Mouse (Mus musculus) frontal cortex, adult (tissue): ENCODE results near the gene Car5a.

Experiments
- ATAC-seq: cut with Nextera tagmentation; 2 replicates; pipeline ENCODE4 v1.9.2; 2017; ENCODE audit warnings: mild to moderate bottlenecking, moderate library complexity, mixed read lengths; ENCODE audit not compliant: low TSS enrichment

Car5a gene

DNA sequence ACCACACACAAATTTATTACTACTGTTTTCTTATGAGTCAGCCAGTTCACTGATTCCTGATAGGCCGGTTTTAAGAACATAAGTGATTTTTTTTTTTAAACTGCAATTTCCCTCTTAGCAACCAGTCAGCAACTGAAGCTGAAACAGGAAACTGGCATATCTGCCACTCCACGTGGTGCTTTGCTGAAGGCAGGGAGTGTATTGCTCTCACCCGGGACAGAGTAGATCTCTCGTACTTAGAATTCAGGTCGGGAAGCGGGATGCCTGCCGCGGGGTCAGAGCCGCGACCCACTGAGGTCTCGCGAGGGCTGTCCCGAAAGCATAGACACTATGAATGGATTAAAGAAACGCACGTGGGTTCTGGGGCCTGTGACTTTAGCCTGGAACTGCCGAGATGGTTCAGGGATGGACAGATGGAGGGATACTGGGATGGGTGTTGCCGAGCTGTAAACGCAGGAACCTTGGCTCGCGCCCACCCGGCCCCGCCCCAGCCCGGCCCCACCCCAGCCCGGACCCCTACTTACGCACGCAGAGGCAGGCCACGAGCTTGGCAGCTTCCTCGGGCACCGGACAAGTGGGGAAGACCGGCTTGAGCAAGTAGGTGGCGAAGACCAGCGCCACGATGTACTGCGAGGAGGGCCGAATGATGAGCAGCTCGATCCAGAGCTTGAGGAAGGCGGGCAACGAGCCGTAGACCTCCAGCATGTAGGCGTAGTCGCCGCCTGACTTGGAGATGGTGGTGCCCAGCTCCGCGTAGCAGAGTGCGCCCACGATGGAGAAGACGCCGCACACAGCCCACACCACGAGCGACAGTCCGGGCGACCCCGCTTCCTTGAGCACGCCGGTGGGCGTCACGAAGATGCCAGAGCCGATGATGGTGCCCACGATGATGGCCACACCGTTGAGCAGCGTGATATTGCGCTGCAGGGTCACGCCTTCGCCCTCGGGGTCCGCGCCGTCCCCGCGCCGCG, 37.9 kb downstream of the Car5a start:
- ATAC-seq, result peak; percentile 50

DNA sequence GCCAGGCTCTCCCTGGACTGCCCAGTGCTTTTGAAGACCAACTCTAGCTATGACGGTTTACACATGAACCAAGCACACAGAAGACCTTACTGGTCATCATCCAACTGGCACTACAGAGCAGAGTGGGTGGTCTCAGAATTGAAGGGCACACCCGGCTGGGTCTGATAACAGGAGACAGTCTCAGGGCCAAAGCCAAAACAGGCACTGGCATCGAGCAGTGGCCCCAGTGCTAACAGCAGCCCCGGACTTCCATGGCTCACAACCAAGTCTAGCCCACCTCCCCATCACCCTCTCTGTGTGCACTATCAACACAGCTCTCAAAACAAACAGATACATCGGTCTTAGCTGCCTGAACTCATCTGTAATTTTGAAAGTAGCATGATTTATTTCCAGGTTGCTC, 38.8 kb downstream of the Car5a start:
- ATAC-seq, result no peak

DNA sequence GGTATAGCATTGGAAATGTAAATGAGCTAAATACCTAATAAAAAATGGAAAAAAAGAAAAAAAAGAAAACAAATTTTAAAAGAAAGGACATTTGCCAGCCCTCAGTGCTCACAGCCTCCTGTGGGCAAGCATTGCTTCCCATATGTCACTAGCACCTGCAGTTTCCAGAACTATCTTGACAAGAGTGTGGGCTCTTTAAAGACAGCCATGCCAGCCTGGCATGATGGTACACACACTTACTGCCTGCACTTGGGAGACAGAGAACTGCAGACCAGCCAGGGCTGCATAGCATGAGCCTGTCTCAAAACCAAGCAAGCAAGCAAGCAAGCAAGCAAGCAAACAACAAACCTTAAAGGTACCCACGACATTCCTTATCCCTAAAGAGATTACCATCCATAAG, 39.3 kb downstream of the Car5a start:
- no peak for ATAC-seq

DNA sequence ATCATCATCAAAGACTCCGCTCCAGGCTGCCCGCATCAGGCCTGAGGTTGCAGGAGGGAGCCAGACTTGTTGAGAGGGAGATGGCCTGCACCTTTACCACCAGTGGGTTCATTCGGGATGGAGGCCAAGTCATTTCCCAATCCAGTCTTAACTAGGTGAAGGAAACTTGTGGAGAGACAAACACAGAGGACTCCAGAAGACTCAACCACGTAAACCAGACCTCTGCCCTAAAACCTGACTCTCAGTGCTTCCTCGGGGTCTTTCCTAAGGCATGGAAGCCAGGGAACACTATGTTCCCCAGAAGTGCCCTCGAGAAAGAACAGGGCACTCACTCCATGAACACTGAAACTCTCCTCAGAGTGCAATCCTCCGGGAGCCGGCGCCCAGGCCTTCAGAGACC, 39.7 kb downstream of the Car5a start:
- no peak for ATAC-seq

DNA sequence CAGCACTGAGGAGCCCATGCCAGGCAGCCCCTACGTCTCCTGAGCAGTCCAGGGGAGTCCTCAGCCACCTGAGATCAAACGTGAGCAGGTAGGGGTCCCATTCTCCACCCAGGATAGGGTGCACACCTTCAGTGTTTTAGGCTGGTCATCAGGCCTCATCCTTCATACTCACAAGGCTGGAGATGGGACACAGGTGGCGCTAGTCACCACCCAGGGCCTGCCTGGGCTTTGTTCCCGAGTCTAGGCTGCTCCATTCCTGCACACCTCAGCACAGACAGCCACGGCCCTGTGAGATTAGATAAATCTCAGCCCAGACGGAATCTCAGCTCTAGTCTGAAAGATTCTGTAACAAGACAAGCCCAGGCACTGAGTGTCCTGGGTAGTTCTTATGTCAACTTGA, 40.7 kb downstream of the Car5a start:
- ATAC-seq, result no peak

DNA sequence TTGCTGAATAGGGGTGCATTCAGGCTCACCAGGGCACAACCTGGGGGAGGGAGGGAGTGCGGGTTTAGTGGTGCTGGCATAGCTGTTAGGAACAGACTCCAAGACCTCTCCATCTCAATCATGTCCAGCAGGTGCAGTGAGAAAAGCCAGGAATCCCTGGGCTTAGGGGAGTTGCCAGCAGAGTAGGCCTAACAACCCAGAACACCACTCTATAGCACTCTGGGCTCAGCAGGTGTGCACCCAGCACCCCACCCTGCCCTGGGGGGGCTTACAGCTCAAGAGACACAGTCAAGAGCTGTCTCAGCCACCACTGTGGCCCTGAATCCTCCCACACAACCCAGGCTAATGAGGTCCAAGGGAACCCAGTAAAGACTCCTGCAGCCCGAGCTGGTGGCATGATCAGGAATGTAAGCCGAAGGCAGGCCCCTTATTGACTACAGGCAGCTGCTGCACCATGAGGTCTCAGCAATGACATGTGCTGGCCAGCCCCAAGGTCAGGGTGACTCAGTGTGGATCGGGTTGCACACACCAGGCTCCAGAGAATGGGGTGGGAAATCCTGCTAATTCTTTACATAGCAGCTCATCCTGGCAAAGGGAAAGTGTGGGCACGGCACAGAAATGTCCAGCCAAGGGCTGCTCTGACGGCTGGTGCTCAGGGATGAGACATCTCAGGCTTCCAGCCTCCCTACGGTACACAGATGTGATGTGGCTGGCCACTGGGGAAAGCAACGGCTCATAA, 43.0 kb downstream of the Car5a start:
- peak; percentile 32 for ATAC-seq

GRCm38 (mm10) chr8:121899180-121900044, 45.3 kb downstream of the Car5a start:
- no peak for ATAC-seq

- peak; percentile 87 for ATAC-seq
These were observed 46.2 kb downstream of the Car5a start for GRCm38 (mm10) chr8:121898401-121898931.

- ATAC-seq, result peak; percentile 83
These were observed 46.8 kb downstream of the Car5a start for GRCm38 (mm10) chr8:121897871-121898381.

DNA sequence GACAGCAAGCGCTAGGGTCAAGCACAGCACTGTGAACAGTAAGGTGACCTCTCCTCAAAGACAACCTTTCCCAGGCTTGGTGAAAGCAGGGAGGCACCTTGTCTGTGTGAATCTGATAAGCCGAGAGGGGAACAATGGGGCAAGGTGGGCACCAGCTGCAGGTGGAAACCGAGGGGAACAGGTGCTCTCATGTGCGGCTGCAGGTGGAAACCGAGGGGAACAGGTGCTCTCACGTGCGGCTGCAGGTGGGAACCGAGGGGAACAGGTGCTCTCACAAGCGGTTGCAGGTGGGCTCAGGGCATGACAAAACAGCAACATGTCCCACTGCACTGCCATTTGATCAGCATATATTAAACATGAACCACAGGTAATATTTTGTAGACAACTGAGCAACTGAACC, 47.5 kb downstream of the Car5a start:
- no peak for ATAC-seq

DNA sequence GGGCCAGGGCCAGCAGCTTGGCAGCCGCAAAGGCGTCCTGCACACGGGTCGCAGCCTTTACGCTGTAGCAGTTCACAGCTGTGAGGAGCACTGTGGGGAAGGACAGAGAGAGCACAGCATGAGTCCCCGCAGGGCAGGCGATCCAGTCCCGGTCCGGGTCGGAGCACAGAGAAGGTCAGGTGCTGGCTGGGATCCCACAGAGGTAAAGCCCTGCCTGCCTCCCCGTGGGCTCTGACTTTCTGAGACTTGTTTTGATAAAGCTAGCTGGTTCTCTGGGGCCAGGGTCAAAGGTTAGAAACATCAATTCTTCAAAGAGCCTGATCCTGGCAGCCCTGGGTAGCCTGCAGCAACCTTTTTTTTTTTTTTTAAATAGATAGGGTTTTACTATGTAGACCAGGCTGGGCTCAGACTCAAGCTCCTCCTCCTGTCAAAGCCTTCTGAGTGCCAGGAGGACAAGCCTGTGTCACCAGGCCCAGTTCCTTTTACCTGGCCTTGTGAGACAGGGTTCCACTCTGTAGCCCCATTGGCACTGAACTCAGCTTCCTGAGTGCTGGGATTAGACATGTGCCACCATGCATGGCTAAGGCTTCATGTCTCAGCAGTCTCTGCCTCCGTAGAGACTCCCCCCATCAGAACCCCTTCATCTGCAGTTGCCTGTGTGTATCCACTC, 48.1 kb downstream of the Car5a start:
- no peak for ATAC-seq

GRCm38 (mm10) chr8:121895910-121896309, 48.8 kb downstream of the Car5a start:
- no peak for ATAC-seq

DNA sequence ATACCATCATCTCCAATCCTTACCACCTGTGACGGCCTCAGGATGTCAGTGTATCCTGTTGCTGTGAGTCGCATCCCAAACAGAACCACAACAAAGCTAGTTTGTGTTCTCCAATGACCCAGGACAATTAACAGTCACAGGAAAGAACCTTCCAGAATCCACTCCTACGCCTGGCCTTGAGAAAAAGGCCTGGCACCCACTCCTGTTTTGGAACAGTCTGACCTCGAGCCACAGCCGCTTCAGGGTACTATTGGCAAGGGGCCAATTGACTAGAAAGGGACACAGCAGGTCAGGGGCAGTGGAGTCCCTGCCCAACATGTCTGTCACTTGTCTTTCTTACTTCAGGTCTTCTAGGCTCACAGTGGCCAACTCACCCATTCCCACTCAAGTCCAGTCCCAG, 51.8 kb downstream of the Car5a start:
- no peak for ATAC-seq

GRCm38 (mm10) chr8:121889810-121890785, 54.6 kb downstream of the Car5a start:
- no peak for ATAC-seq

DNA sequence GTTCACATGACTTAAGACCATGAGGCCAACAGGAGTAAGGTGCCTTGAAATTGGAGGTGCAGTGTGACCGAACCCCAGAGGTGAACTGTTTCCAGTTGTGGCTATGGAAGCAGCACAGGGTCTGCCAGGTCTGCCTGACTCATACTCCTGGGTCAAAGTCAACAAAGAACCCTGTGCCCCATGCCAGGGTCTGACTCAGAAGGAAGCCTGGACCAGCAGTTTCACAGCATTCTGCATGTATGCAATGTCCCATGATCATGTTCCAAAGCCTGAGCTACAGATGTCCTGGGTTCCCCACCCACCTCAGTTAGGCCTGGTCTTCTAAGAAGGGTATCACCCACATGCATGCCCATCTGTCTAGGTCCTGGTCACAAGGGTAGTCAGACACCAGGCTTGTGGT, 55.4 kb downstream of the Car5a start:
- ATAC-seq, result no peak

DNA sequence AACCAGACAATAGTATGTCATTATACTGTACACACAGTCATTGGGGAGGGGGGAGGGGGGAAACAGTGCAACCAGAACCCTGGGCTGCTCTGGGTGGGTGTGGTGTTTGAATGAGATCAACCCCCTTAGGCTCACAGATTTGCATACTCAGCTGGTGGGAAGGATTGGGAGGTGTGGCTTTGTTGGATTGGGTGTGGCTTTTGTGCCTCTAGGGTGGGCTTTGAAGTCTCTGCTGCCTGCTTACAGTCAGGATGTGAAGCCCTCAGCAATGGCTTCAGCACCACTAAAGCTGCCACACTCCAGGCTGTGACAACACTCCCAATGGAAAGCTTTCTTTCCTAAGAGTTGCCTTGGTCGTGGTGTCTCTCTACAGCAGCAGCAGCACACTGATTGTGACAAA, 57.2 kb downstream of the Car5a start:
- no peak for ATAC-seq

DNA sequence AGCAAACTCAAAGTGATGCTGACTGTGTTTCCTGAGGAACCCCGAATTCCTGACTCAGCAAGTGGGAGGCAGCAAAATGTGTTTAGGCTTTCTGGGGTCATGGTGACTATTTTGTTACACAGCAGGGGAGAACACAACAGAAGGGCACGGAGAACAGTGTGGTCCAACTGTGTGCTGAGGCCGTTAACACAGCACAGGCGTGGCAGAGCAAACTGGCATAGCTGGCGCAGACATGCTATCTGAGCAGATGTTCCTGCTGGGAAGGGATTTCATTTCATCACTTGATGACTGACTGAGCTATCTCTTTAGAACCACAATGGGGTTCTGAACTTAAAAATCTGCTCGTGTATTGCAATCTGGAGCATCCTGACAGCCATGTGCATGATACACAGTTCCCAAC, 59.3 kb downstream of the Car5a start:
- no peak for ATAC-seq

DNA sequence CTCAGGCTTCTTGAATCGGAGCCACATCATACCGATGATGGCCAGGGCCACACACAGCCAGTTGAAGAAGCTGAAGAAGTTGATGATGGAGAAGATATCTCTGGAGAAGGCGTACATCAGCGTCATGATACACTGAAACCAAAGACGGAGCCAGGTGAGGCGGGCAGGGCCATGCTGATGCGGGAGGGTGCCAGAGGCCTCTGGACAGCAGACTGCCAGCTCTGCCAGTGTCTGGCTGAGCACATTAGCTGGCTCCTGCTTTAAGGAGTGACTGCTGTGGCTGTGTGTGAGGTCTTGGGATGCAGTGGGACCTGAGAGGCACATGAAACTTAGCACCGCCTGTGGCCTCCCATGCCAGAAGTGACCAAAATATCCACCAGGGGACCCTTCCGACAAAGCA, 59.7 kb downstream of the Car5a start:
- ATAC-seq, result no peak

GRCm38 (mm10) chr8:121884181-121884580, 60.5 kb downstream of the Car5a start:
- no peak for ATAC-seq

DNA sequence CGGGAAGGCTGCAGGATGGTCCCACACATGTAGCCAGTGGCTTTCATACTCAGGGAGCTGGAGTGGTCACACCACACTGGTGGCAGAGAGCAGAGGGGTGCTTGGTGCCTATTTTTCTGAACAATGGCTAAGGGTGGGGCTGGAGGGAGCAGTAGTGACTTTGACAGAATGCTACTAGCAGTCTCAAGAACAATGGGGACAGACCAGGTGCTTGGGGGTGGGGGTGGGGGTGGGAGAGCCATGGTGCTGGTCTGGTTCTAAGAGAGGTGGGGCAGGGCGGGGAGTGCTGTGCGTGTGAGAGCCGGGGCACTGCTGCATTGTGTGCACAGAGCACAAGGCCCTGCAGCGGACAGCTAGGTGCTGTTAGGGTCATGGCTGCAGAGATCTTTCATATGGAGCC, 62.8 kb downstream of the Car5a start:
- ATAC-seq, result no peak
